Mouse (Mus musculus) MEL (cell line): ENCODE measurements around the gene Gm27179.
"Not testable (repeated sequence)": the region's sequence is repeated elsewhere in the genome, so short reads cannot be mapped to it uniquely, and the experiment has no call there.

Experiments used
- MYC ChIP-seq: IDR thresholded peaks from 2 replicates; pipeline ENCODE4 v1.6.1; 2011; ENCODE audit warnings: low read depth, mild to moderate bottlenecking, low read length, improper control_type of control experiment, moderate library complexity
- TCF12 ChIP-seq: IDR thresholded peaks from 2 replicates; pipeline ENCODE4 v1.6.1; 2014; ENCODE audit warnings: low read depth, mild to moderate bottlenecking, inconsistent platforms, low read length, improper control_type of control experiment, moderate library complexity

DNA sequence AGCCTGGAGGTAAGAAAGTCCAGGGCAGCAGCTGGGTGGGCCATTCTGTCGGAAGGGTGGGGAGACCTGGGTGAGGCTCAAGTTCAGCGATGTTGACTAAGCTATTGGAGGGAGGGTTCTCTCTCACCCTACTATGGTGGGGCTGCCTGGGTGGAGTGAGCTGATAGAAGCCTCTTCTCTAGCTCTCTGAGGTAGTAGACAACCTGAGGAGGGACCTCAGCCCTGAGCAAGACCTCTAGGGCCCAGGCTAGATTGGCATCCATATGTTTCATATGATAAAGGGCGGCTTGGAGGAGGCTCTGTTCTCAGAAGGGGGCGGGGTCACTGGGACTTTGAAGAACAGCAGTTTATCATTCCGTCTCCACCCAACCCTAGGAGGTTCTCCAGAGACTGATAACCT, 27.8 kb upstream of the Gm27179 start:
- TF ChIP-seq MYC, TCF12: not testable (repeated sequence)
